Mouse (Mus musculus) 3T3-L1 (cell line): ENCODE data around the gene Otop3.

Experiments
- DNase-seq: peaks from one replicate; pipeline ENCODE4 v3.0.0-alpha.2; 2015; ENCODE audit warnings: low read depth, low spot score

Gene Otop3

GRCm38 (mm10) chr11:115334531-115334930, at the start of gene Otop3:
Gene Otop3 (plus strand): TSS chr11:115334731.
- DNase-seq: no peak

GRCm38 (mm10) chr11:115285282-115285681, 49.2 kb upstream of the Otop3 start:
- DNase-seq: no peak

- DNase-seq: no peak
Observed at GRCm38 (mm10) chr11:115286201-115286993, 48.1 kb upstream of the Otop3 start.

- DNase-seq: peak; percentile 38
Observed at GRCm38 (mm10) chr11:115287386-115287785, 47.1 kb upstream of the Otop3 start.

GRCm38 (mm10) chr11:115288305-115288704, 46.2 kb upstream of the Otop3 start:
- DNase-seq: no peak

GRCm38 (mm10) chr11:115289885-115290284, 44.6 kb upstream of the Otop3 start:
- no peak for DNase-seq

- DNase-seq: no peak
Observed at GRCm38 (mm10) chr11:115290314-115290713, 44.2 kb upstream of the Otop3 start.

- peak; percentile 88 for DNase-seq
Observed at GRCm38 (mm10) chr11:115290919-115291318, 43.6 kb upstream of the Otop3 start.

GRCm38 (mm10) chr11:115291503-115291902, 43.0 kb upstream of the Otop3 start:
- no peak for DNase-seq

- DNase-seq: no peak
Observed at GRCm38 (mm10) chr11:115292631-115293375, 41.7 kb upstream of the Otop3 start.

GRCm38 (mm10) chr11:115295939-115296338, 38.6 kb upstream of the Otop3 start:
- DNase-seq: no peak

- no peak for DNase-seq
Observed at GRCm38 (mm10) chr11:115296471-115297210, 37.9 kb upstream of the Otop3 start.

- no peak for DNase-seq
Observed at GRCm38 (mm10) chr11:115297214-115297826, 37.2 kb upstream of the Otop3 start, which contains the start of gene Fads6. Gene Fads6 (minus strand): TSS chr11:115297663.

GRCm38 (mm10) chr11:115298160-115298559, 36.4 kb upstream of the Otop3 start:
- no peak for DNase-seq

- DNase-seq: no peak
Observed at GRCm38 (mm10) chr11:115300745-115301144, 33.8 kb upstream of the Otop3 start.

GRCm38 (mm10) chr11:115301351-115301750, 33.2 kb upstream of the Otop3 start:
- DNase-seq: peak; percentile 94

- DNase-seq: peak; percentile 11
Observed at GRCm38 (mm10) chr11:115303167-115303566, 31.4 kb upstream of the Otop3 start.

GRCm38 (mm10) chr11:115306863-115307262, 27.7 kb upstream of the Otop3 start, which contains the start of gene Otop2:
Gene Otop2 (plus strand): TSS chr11:115307163.
- no peak for DNase-seq

GRCm38 (mm10) chr11:115308781-115309180, 25.8 kb upstream of the Otop3 start:
- no peak for DNase-seq

- peak; percentile 49 for DNase-seq
Observed at GRCm38 (mm10) chr11:115314249-115314648, 20.3 kb upstream of the Otop3 start.

- no peak for DNase-seq
Observed at GRCm38 (mm10) chr11:115317204-115317603, 17.3 kb upstream of the Otop3 start.
